Mouse (Mus musculus): ENCODE results near the gene Abi2. TPM values are rescaled to one million over a fixed set of nuclear protein-coding genes. Genes with fewer than 3 reads are reported as not detected.

Abi2 gene
- 54.3 and 65.4 TPM in 2 replicates for polyA plus RNA-seq (2015; fragmentation: Nextera tagmentation; extraction: Ambion mirVana)

DNA sequence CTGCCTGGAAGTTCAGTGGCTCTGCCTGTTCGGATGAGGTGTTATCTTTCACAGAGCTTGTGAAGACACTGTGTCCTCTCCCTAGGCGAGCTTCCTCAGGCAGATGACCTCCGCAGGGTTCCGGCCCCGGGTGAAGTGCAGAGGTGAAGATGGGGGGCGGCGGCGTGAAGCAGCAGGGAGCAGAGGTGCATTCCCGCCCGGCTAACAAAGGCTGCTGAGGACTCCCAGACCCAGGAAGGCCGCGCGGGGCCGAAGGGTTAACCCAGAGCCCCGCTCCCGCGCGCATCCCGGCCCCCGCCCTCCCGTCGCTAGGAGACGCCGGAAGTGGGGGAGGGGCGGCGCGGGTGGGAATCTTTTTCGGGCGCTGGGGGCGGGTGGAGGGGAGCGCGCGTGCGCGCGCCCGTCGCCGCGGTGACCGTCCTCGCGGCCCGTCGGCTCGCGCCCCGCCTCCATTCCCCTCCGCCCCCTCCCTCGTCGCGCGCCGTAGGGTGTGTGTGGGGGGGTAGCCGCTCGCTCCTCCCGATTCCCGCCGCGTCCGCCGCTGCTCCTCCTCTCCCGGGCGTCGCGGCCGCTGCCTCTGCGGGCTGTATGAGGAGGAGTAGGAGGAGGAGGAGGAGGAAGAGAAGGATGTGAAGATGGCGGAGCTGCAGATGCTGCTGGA lies at the start of gene Abi2:
Gene Abi2 (plus strand): TSS at position 452 of the 661 bp plus-strand sequence.

Other genes starting within 250 kb of the Abi2 start
- gene Nbeal1, start 229.0 kb upstream of the Abi2 start, polyA plus RNA-seq (2015; fragmentation: Nextera tagmentation; extraction: Ambion mirVana): 4.8 and 5.2 TPM in 2 replicates
- 15.2 and 15.9 TPM in 2 replicates for gene Cyp20a1, start 66.3 kb upstream of the Abi2 start, polyA plus RNA-seq (2015; fragmentation: Nextera tagmentation; extraction: Ambion mirVana)
- gene Raph1, start 157.5 kb downstream of the Abi2 start, polyA plus RNA-seq (2015; fragmentation: Nextera tagmentation; extraction: Ambion mirVana): 19.7 and 21.2 TPM in 2 replicates

All from neural tube, postnatal 0 days (tissue).